Mouse (Mus musculus) heart, embryonic 15.5 days (tissue): ENCODE data around the gene Lars2. TPM values are rescaled to one million over a fixed set of nuclear protein-coding genes. Genes with fewer than 3 reads are reported as not detected.
A peak's percentile ranks its signal among the peaks of the same experiment; 100 is the strongest.

Experiments used
- ATAC-seq: fragments of 200-750 bp; cut with Nextera tagmentation; replicated peaks from 2 replicates; pipeline ENCODE4 v1.8.0; 2017; ENCODE audit warnings: low read depth, moderate TSS enrichment; ENCODE audit not compliant: insufficient number of reproducible peaks, insufficient read depth, low FRiP score
- H3K27ac ChIP-seq: fragments of 300-500 bp; sonication (generic); 2 replicates; pipeline ENCODE4 v1.5.1; 2015; ENCODE audit warnings: mild to moderate bottlenecking, inconsistent platforms
- H3K27me3 ChIP-seq: fragments of 300-500 bp; sonication (generic); 2 replicates; pipeline ENCODE4 v1.6.1; 2015; ENCODE audit warnings: inconsistent platforms
- H3K36me3 ChIP-seq: fragments of 300-500 bp; sonication (generic); 2 replicates; pipeline ENCODE4 v1.6.1; 2015; ENCODE audit warnings: mild to moderate bottlenecking, inconsistent platforms
- H3K4me1 ChIP-seq: fragments of 300-500 bp; sonication (generic); replicated peaks from 2 replicates; pipeline ENCODE4 v1.6.1; 2015; ENCODE audit warnings: inconsistent platforms
- H3K4me2 ChIP-seq: fragments of 300-500 bp; sonication (generic); 2 replicates; pipeline ENCODE4 v1.6.1; 2015; ENCODE audit warnings: inconsistent platforms, mild to moderate bottlenecking, moderate library complexity
- H3K4me3 ChIP-seq: fragments of 300-500 bp; sonication (generic); 2 replicates; pipeline ENCODE4 v1.5.1; 2015; ENCODE audit warnings: mild to moderate bottlenecking, inconsistent platforms
- H3K9ac ChIP-seq: fragments of 300-500 bp; sonication (generic); 2 replicates; pipeline ENCODE4 v1.6.1; 2015; ENCODE audit warnings: mild to moderate bottlenecking, inconsistent platforms
- H3K9me3 ChIP-seq: fragments of 300-500 bp; sonication (generic); replicated peaks from 2 replicates; pipeline ENCODE4 v1.6.1; 2016; ENCODE audit warnings: inconsistent platforms
- WGBS: fragments of 180-500 bp; shearing (Covaris S2); methylation state at CpG from one replicate; pipeline ENCODE4 v1.1.7; 2015; ENCODE audit warnings: mixed read lengths; 5-methylcytosine and 5-hydroxymethylcytosine counted together
- polyA plus RNA-seq: library from polyadenylated mRNA; unstranded; fragments of >200 nt; fragmentation: Nextera tagmentation; extraction: Ambion mirVana; gene quantifications from 2 replicates; pipeline ENCODE4 v1.2.1, GENCODE M21; 2015

The Lars2 gene
- polyA plus RNA-seq, 1 experiment from 2014 or later = 885 TPM

- Histone ChIP-seq H3K9me3 (no peaks in the 10 kb centered on the region), H3K4me2 (peak within 1 kb of the TSS; percentile 96), H3K4me1 (peaks cover 57% of the 10 kb centered on the region), H3K9ac (peak within 1 kb of the TSS; percentile 79), H3K36me3 (peaks cover 5% of the 10 kb centered on the region; the same call in 1 of the 2 replicates), H3K27ac (peak within 1 kb of the TSS; percentile 93), H3K4me3 (peak within 1 kb of the TSS; percentile 68), H3K27me3 (no peaks in the 10 kb centered on the region)
- peak; percentile 89 for ATAC-seq
- under 1% methylated on average over 28 of the region's 57 CpGs for WGBS
Measured at GRCm38 (mm10) chr9:123478586-123479195, 112.0 kb downstream of the Lars2 start, which contains the start of gene Limd1. Limd1 (plus strand) TSS chr9:123478706.

- ATAC-seq = no peak; the same call in 1 of the 2 replicates
- 8% methylated on average over 17 of the region's 17 CpGs for WGBS
- Histone ChIP-seq H3K4me3 (peak overlapping the region; percentile 68), H3K9ac (peak overlapping the region; percentile 79), H3K27me3 (no peaks in the 10 kb centered on the region), H3K4me1 (peaks cover 62% of the 10 kb centered on the region), H3K36me3 (peaks cover 5% of the 10 kb centered on the region; the same call in 1 of the 2 replicates), H3K4me2 (peak overlapping the region; percentile 96), H3K9me3 (no peaks in the 10 kb centered on the region), H3K27ac (peak overlapping the region; percentile 93)
Measured at GRCm38 (mm10) chr9:123479196-123479669, 112.5 kb downstream of the Lars2 start.

- H3K9me3 ChIP-seq = no peaks in the 10 kb centered on the region
- H3K4me1 ChIP-seq = peaks cover 68% of the 10 kb centered on the region
- no peak overlapping the region for H3K27ac ChIP-seq
- 79% methylated on average over 8 of the region's 8 CpGs for WGBS
- peaks cover 10% of the 10 kb centered on the region for H3K36me3 ChIP-seq
- peak overlapping the region; percentile 79 for H3K9ac ChIP-seq
- no peak for ATAC-seq
- H3K4me3 ChIP-seq = peak overlapping the region; percentile 68
- H3K4me2 ChIP-seq = peak overlapping the region; percentile 96
- no peaks in the 10 kb centered on the region for H3K27me3 ChIP-seq
Measured at GRCm38 (mm10) chr9:123479876-123480252, 113.1 kb downstream of the Lars2 start.

GRCm38 (mm10) chr9:123480253-123480921, 113.7 kb downstream of the Lars2 start:
- H3K27ac ChIP-seq = 0 out of 2 replicates have a peak overlapping the region, but pooled peaks have one; percentile 20
- WGBS = 59% methylated on average over 18 of the region's 18 CpGs
- H3K36me3 ChIP-seq = peaks cover 12% of the 10 kb centered on the region
- no peaks in the 10 kb centered on the region for H3K27me3 ChIP-seq
- peak overlapping the region; percentile 96 for H3K4me2 ChIP-seq
- peak overlapping the region; percentile 79 for H3K9ac ChIP-seq
- peaks cover 67% of the 10 kb centered on the region for H3K4me1 ChIP-seq
- ATAC-seq = no peak
- peak overlapping the region; percentile 68 for H3K4me3 ChIP-seq
- H3K9me3 ChIP-seq = no peaks in the 10 kb centered on the region

- H3K9ac ChIP-seq = 0 out of 2 replicates have a peak overlapping the region, but pooled peaks have one; percentile 79
- H3K27ac ChIP-seq = no peak overlapping the region
- peak overlapping the region; percentile 68 for H3K4me3 ChIP-seq
- 39% methylated on average over 7 of the region's 7 CpGs for WGBS
- no peak for ATAC-seq
- peak overlapping the region; percentile 96 for H3K4me2 ChIP-seq
- H3K27me3 ChIP-seq = no peaks in the 10 kb centered on the region
- peaks cover 72% of the 10 kb centered on the region for H3K4me1 ChIP-seq
- peaks cover 12% of the 10 kb centered on the region for H3K36me3 ChIP-seq
- H3K9me3 ChIP-seq = no peaks in the 10 kb centered on the region
Measured at GRCm38 (mm10) chr9:123481136-123481535, 114.4 kb downstream of the Lars2 start.

- no peaks in the 10 kb centered on the region for H3K9me3 ChIP-seq
- H3K27me3 ChIP-seq = no peaks in the 10 kb centered on the region
- peaks cover 15% of the 10 kb centered on the region for H3K36me3 ChIP-seq
- H3K9ac ChIP-seq = 0 out of 2 replicates have a peak overlapping the region, but pooled peaks have one; percentile 21
- H3K4me2 ChIP-seq = peak overlapping the region; percentile 96
- H3K4me3 ChIP-seq = 0 out of 2 replicates have a peak overlapping the region, but pooled peaks have one; percentile 68
- H3K4me1 ChIP-seq = peaks cover 82% of the 10 kb centered on the region
- ATAC-seq = no peak
- H3K27ac ChIP-seq = peak overlapping the region; percentile 30; the same call in 1 of the 2 replicates
- 66% methylated on average over 1 of the region's 1 CpGs for WGBS
Measured at GRCm38 (mm10) chr9:123483598-123483997, 116.9 kb downstream of the Lars2 start.

- Histone ChIP-seq H3K9ac (no peak overlapping the region), H3K9me3 (no peaks in the 10 kb centered on the region), H3K36me3 (peaks cover 15% of the 10 kb centered on the region), H3K4me2 (0 out of 2 replicates have a peak overlapping the region, but pooled peaks have one; percentile 96), H3K4me1 (peaks cover 87% of the 10 kb centered on the region), H3K27ac (no peak overlapping the region), H3K27me3 (no peaks in the 10 kb centered on the region), H3K4me3 (no peak overlapping the region)
- ATAC-seq = no peak
- WGBS = 80% methylated on average over 3 of the region's 3 CpGs
Measured at GRCm38 (mm10) chr9:123484830-123485229, 118.1 kb downstream of the Lars2 start.

GRCm38 (mm10) chr9:123485561-123485960, 118.8 kb downstream of the Lars2 start:
- no peak for ATAC-seq
- Histone ChIP-seq H3K27me3 (no peaks in the 10 kb centered on the region), H3K4me1 (peaks cover 87% of the 10 kb centered on the region), H3K9ac (no peak overlapping the region), H3K27ac (no peak overlapping the region), H3K4me2 (no peak overlapping the region), H3K36me3 (peaks cover 15% of the 10 kb centered on the region), H3K9me3 (no peaks in the 10 kb centered on the region), H3K4me3 (no peak overlapping the region)
- WGBS = 80% methylated on average over 4 of the region's 4 CpGs

- Histone ChIP-seq H3K27ac (peak overlapping the region; percentile 6; the same call in 1 of the 2 replicates), H3K27me3 (no peaks in the 10 kb centered on the region), H3K9ac (no peak overlapping the region), H3K4me2 (no peak overlapping the region), H3K36me3 (peaks cover 15% of the 10 kb centered on the region), H3K4me1 (peaks cover 86% of the 10 kb centered on the region), H3K4me3 (no peak overlapping the region), H3K9me3 (no peaks in the 10 kb centered on the region)
- WGBS = 70% methylated on average over 3 of the region's 3 CpGs
- no peak for ATAC-seq
Measured at GRCm38 (mm10) chr9:123486635-123487034, 119.9 kb downstream of the Lars2 start.

GRCm38 (mm10) chr9:123489073-123489472, 122.3 kb downstream of the Lars2 start:
- WGBS = 33% methylated on average over 2 of the region's 2 CpGs
- H3K9ac ChIP-seq = no peak overlapping the region
- peaks cover 81% of the 10 kb centered on the region for H3K4me1 ChIP-seq
- H3K36me3 ChIP-seq = peaks cover 10% of the 10 kb centered on the region
- H3K4me3 ChIP-seq = no peak overlapping the region
- H3K27me3 ChIP-seq = no peaks in the 10 kb centered on the region
- no peaks in the 10 kb centered on the region for H3K9me3 ChIP-seq
- ATAC-seq = no peak
- H3K27ac ChIP-seq = peak overlapping the region; percentile 14; the same call in 1 of the 2 replicates
- H3K4me2 ChIP-seq = no peak overlapping the region

GRCm38 (mm10) chr9:123489727-123490343, 123.1 kb downstream of the Lars2 start:
- 55% methylated on average over 9 of the region's 9 CpGs for WGBS
- Histone ChIP-seq H3K9me3 (no peaks in the 10 kb centered on the region), H3K4me1 (peaks cover 73% of the 10 kb centered on the region), H3K27me3 (no peaks in the 10 kb centered on the region), H3K36me3 (peaks cover 6% of the 10 kb centered on the region), H3K4me3 (no peak overlapping the region), H3K4me2 (no peak overlapping the region), H3K27ac (peak overlapping the region; percentile 83), H3K9ac (0 out of 2 replicates have a peak overlapping the region, but pooled peaks have one; percentile 18)
- ATAC-seq = no peak
